ENCODE assay signal across 8 mouse cellular contexts in the genomic region with DNA sequence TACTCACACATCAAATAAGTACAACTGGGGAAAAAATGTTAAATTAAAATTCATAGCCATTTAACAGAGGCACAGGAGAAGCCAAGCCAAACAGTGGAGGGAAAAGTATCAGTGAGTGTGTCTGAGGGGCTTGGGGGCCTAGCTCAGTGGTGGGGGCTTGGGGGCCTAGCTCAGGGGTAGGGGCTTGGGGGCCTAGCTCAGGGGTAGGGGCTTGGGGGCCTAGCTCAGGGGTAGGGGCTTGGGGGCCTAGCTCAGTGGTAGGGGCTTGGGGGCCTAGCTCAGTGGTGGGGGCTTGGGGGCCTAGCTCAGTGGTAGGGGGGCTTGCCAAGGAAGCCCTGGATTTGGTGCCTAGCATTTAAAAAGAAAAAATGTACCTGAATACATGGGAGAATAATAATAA.
DNase-seq lines count a peak whose midpoint lies in the region; ATAC-seq and TF ChIP-seq lines count a peak whose summit lies in the region.
"Not testable (repeated sequence)": the region's sequence is repeated elsewhere in the genome, so short reads cannot be mapped to it uniquely, and the experiment has no call there.

No protein-coding gene starts in this region.

- not testable (repeated sequence) for H3K27me3 ChIP-seq in forebrain, embryonic 12.5 days; heart, embryonic 14.5 days (ENCODE audit: control insufficient read depth, insufficient read depth, low read length); hindbrain, postnatal 0 days (ENCODE audit: insufficient read depth, low read length); limb, embryonic 11.5 days (ENCODE audit: control insufficient read depth, insufficient read depth, low read length); liver, postnatal 0 days (ENCODE audit: insufficient read depth, low read length); neural tube, embryonic 14.5 days (ENCODE audit: control insufficient read depth, insufficient read depth, low read length)
- peaks cover 23% of the 10 kb centered on the region for H3K27me3 ChIP-seq in midbrain, embryonic 12.5 days

- not testable (repeated sequence) for H3K9me3 ChIP-seq in forebrain, embryonic 12.5 days; heart, embryonic 14.5 days (ENCODE audit: control insufficient read depth, low read length); hindbrain, postnatal 0 days (ENCODE audit: low read length); limb, embryonic 11.5 days (ENCODE audit: control insufficient read depth, low read length); liver, postnatal 0 days (ENCODE audit: low read length); midbrain, embryonic 12.5 days; neural tube, embryonic 14.5 days (ENCODE audit: control insufficient read depth, low read length)

- H3K27ac ChIP-seq in forebrain, embryonic 12.5 days = 0 out of 2 replicates have a peak overlapping the region, but pooled peaks have one; percentile 65
- not testable (repeated sequence) for H3K27ac ChIP-seq in heart, embryonic 14.5 days (replicated peaks in 1 of 2; ENCODE audit: control insufficient read depth in 1 of 2, insufficient read depth in 1 of 2, low read depth in 2 of 2, low read length in 2 of 2); hindbrain, postnatal 0 days; limb, embryonic 11.5 days (replicated peaks; ENCODE audit: low read depth, low read length); liver, postnatal 0 days (ENCODE audit: low read depth); midbrain, embryonic 12.5 days (replicated peaks); neural tube, embryonic 14.5 days (ENCODE audit: low read depth, low read length)

- DNase-seq in hindbrain, postnatal 0 days (ENCODE audit: low spot score); limb, embryonic 11.5 days (ENCODE audit: low spot score): not testable (repeated sequence)
- DNase-seq in liver, postnatal 0 days = peak; percentile 29

- H3K4me3 ChIP-seq in forebrain, embryonic 12.5 days (replicated peaks); heart, embryonic 14.5 days (ENCODE audit: control insufficient read depth in 1 of 2, insufficient read depth in 1 of 2, low read depth in 1 of 2, low read length in 2 of 2); hindbrain, postnatal 0 days (ENCODE audit: low read length); limb, embryonic 11.5 days (ENCODE audit: low read depth, low read length); liver, postnatal 0 days (ENCODE audit: low read depth, low read length); midbrain, embryonic 12.5 days; neural tube, embryonic 14.5 days (ENCODE audit: low read depth, low read length): not testable (repeated sequence)

- peaks cover 45% of the 10 kb centered on the region for H3K4me1 ChIP-seq in forebrain, embryonic 12.5 days
- H3K4me1 ChIP-seq in heart, embryonic 14.5 days (ENCODE audit: control insufficient read depth in 2 of 2, insufficient read depth in 2 of 2, low read length in 2 of 2) = peaks cover 17 to 18% of the 10 kb centered on the region in 2 experiments
- H3K4me1 ChIP-seq in hindbrain, postnatal 0 days (ENCODE audit: insufficient read depth, low read length) = peaks cover 19% of the 10 kb centered on the region
- H3K4me1 ChIP-seq in limb, embryonic 11.5 days (ENCODE audit: control insufficient read depth, insufficient read depth, low read length); liver, postnatal 0 days (ENCODE audit: insufficient read depth): not testable (repeated sequence)
- H3K4me1 ChIP-seq in midbrain, embryonic 12.5 days = peaks cover 22% of the 10 kb centered on the region
- H3K4me1 ChIP-seq in neural tube, embryonic 14.5 days (ENCODE audit: control insufficient read depth, insufficient read depth, low read length) = peaks cover 20% of the 10 kb centered on the region

- TF ChIP-seq CTCF in hindbrain, postnatal 0 days (IDR thresholded peaks at IDR 0.05; ENCODE audit: low read depth); liver, postnatal 0 days (IDR thresholded peaks at IDR 0.05; ENCODE audit: low read depth): not testable (repeated sequence)

- H3K36me3 ChIP-seq in forebrain, embryonic 12.5 days (replicated peaks); heart, embryonic 14.5 days (ENCODE audit: control insufficient read depth, insufficient read depth, low read length); hindbrain, postnatal 0 days (ENCODE audit: insufficient read depth, low read length); limb, embryonic 11.5 days (ENCODE audit: control insufficient read depth, insufficient read depth, low read length); liver, postnatal 0 days (replicated peaks; ENCODE audit: insufficient read depth, low read length); midbrain, embryonic 12.5 days; neural tube, embryonic 14.5 days (ENCODE audit: control insufficient read depth, insufficient read depth, low read length): not testable (repeated sequence)

- H3K4me2 ChIP-seq in forebrain, embryonic 12.5 days; heart, embryonic 14.5 days (ENCODE audit: low read length); hindbrain, postnatal 0 days (ENCODE audit: low read depth, low read length); limb, embryonic 11.5 days (ENCODE audit: low read depth, severe bottlenecking); liver, postnatal 0 days (ENCODE audit: low read depth, low read length); midbrain, embryonic 12.5 days (replicated peaks); neural tube, embryonic 14.5 days (ENCODE audit: low read depth, low read length): not testable (repeated sequence)

- ATAC-seq in cerebellum, adult (ENCODE audit: insufficient number of reproducible peaks, low FRiP score, low TSS enrichment) = peak; percentile 87
- ATAC-seq in forebrain, embryonic 12.5 days (ENCODE audit: low FRiP score) = peak; percentile 66; the same call in 1 of the 2 replicates
- peak; percentile 62; the same call in 1 of the 2 replicates for ATAC-seq in heart, embryonic 14.5 days (ENCODE audit: insufficient number of reproducible peaks, insufficient read depth, low FRiP score, low read depth)
- peak; percentile 79; the same call in 1 of the 2 replicates for ATAC-seq in hindbrain, postnatal 0 days
- ATAC-seq in limb, embryonic 11.5 days (ENCODE audit: insufficient number of reproducible peaks, low FRiP score, low TSS enrichment, low read depth) = peak; percentile 76; the same call in 1 of the 2 replicates
- peak; percentile 53; the same call in 1 of the 2 replicates for ATAC-seq in liver, postnatal 0 days
- ATAC-seq in midbrain, embryonic 12.5 days (ENCODE audit: low FRiP score, low read depth) = peak; percentile 77
- ATAC-seq in neural tube, embryonic 14.5 days (ENCODE audit: low read depth) = peak; percentile 86; the same call in 1 of the 2 replicates

- TF ChIP-seq EP300 in liver, postnatal 0 days (IDR thresholded peaks at IDR 0.05; ENCODE audit: low read depth) = not testable (repeated sequence)

- not testable (repeated sequence) for H3K9ac ChIP-seq in forebrain, embryonic 12.5 days; heart, embryonic 14.5 days (ENCODE audit: low read length); hindbrain, postnatal 0 days (replicated peaks; ENCODE audit: low read length); limb, embryonic 11.5 days (ENCODE audit: low read length); liver, postnatal 0 days (replicated peaks); midbrain, embryonic 12.5 days (replicated peaks); neural tube, embryonic 14.5 days (replicated peaks; ENCODE audit: low read depth, low read length)
